Mouse (Mus musculus) T-helper 17 cell (primary cell): ENCODE data around the gene Trim6.
"Not testable (repeated sequence)": the region's sequence is repeated elsewhere in the genome, so short reads cannot be mapped to it uniquely, and the experiment has no call there.

Source experiments
- in situ Hi-C, 2 experiments: fragments of 300-600 bp; cut with MboI, MseI; formaldehyde crosslinking; loops; 1 replicate in 1 of 2; 2 replicates in 1 of 2; pipeline ENCODE4 v1.15.1; 2025; ENCODE audit warnings: high pct_unique_total_duplicates in 2 of 2

Gene Trim6

GRCm38 (mm10) chr7:104218701-104219569, at the start of gene Trim6:
Gene Trim6, plus strand, starts transcription at chr7:104218793.
- in situ Hi-C loops: loop anchor here in 1 of 2 experiments (10.0 kb wide), 1 partner anchor 356 kb away; the partner anchor contains the start of gene Olfr653

- in situ Hi-C loops: loop anchor here in 1 of 2 experiments (10.0 kb wide), 1 partner anchor 1155 kb away; no protein-coding TSS in a partner anchor
Observed at GRCm38 (mm10) chr7:104169634-104170204, 48.9 kb upstream of the Trim6 start.

- in situ Hi-C loops: loop anchor here in 1 of 2 experiments (10.0 kb wide), 1 partner anchor 1150 kb away; no protein-coding TSS in a partner anchor
Observed at GRCm38 (mm10) chr7:104175085-104175484, 43.5 kb upstream of the Trim6 start.

GRCm38 (mm10) chr7:104178422-104179054, 40.1 kb upstream of the Trim6 start:
- in situ Hi-C loops: loop anchor here in 1 of 2 experiments (10.0 kb wide), 1 partner anchor 1146 kb away; no protein-coding TSS in a partner anchor

GRCm38 (mm10) chr7:104179074-104179473, 39.5 kb upstream of the Trim6 start:
- in situ Hi-C loops: loop anchor here in 1 of 2 experiments (10.0 kb wide), 1 partner anchor 1146 kb away; no protein-coding TSS in a partner anchor

DNA sequence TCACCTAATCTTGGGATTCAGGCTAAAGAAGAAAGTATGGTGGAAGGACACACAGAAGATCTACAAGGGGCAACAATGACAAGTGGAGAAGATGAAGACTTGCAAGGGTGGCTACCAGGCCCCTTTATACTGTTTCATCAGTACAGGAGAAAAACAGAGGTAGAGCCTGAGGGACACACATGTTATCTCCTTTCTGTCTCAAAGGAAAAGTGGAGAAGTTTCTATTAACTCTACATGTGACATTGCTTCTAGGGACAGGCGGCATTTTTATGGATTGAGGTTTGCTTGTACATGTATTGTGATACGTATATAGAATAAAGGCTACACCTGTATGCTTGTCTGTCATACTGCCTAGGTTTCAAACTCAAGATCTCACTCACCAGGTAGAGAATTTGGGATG, 35.3 kb upstream of the Trim6 start, which contains the start of gene Olfr648:
TSS of gene Olfr648 (minus strand) at position 101 of the 400 bp plus-strand sequence.
- in situ Hi-C loops: no loop called here

- in situ Hi-C loops: loop anchor here in 1 of 2 experiments (10.0 kb wide), 1 partner anchor 414 kb away; the partner anchor contains the start of gene Olfr655
Observed at GRCm38 (mm10) chr7:104191275-104191674, 27.3 kb upstream of the Trim6 start.

- in situ Hi-C loops: loop anchor here in 1 of 2 experiments (10.0 kb wide), 1 partner anchor 409 kb away; the partner anchor contains the start of gene Olfr655
Observed at GRCm38 (mm10) chr7:104195885-104196284, 22.7 kb upstream of the Trim6 start, which contains the start of gene Olfr649. Gene Olfr649, minus strand, starts transcription at chr7:104195985.

GRCm38 (mm10) chr7:104199822-104200221, 18.8 kb upstream of the Trim6 start:
- in situ Hi-C loops: loop anchor here (5.0 to 10.0 kb wide), 3 partner anchors 405 to 1895 kb away; partner anchors contain the start of gene Olfr655 (in 1 of the 2)

DNA sequence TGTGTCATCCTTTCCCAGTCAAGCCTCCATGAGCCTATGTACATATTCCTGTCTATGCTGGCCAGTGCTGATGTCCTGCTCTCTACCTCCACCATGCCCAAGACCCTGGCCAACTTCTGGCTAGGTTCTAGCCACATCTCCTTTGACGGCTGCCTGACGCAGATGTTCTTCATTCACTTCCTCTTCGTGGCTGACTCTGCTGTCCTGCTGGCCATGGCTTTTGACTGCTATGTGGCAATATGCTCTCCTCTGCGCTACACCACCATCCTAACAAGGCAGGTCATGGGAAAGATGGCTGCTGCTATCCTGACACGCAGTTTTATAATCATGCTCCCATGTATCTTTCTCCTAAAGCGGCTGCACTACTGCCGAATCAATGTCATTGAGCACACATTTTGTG, 12.4 kb upstream of the Trim6 start:
- in situ Hi-C loops: loop anchor here in 1 of 2 experiments (10.0 kb wide), 1 partner anchor 1901 kb away; no protein-coding TSS in a partner anchor

DNA sequence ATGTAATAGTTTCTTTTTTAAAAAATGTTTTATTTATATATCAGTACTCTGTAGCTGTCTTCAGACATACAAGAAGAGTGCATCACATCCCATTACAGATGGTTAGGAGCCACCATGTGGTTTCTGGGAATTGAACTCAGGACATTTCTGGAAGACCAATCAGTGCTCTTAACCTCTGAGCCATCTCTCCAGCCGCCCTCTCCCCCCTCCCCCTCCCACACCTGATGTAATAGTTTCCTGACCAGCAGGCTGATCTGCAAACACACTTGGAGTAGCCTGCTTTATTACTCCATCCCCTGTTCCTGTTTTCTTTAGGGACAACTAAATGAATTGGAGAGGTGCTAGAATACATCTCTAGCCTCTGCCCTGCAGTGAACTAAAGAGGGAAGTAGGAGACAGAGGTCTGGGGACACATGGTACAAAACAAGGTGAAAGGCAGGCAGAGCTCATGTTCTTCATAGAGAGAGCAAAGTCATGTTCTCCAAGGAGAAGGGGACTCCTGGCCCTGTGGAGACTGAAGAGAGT, 2.5 kb upstream of the Trim6 start:
- in situ Hi-C loops: loop anchor here in 1 of 2 experiments (10.0 kb wide), 1 partner anchor 359 kb away; the partner anchor contains the start of gene Olfr653

- in situ Hi-C loops: loop anchor here in 1 of 2 experiments (10.0 kb wide), 1 partner anchor 357 kb away; the partner anchor contains the start of gene Olfr653
Observed at GRCm38 (mm10) chr7:104217881-104218280, 712 bp upstream of the Trim6 start.

DNA sequence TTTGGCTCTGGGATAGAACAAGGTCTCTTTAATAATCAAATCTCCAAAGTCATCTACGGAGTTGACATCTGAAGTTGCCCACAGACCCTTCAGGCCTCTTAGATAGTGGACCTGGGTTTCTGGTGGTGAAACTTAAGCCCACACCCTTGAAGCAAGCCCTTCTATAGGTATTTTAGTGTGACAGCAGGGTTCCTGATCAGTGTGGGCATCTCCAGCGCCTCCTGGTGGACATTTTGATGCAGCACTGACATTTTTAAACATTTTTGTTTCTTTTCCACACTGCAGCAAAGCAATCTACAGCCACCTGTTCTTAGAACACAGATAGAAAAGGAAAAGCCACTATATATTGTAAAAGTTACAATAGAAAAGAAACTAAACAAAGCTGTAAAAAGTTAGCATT, 12.6 kb downstream of the Trim6 start:
- in situ Hi-C loops: loop anchor here in 1 of 2 experiments (5.0 kb wide), 1 partner anchor 71 kb away; no protein-coding TSS in a partner anchor

- in situ Hi-C loops: loop anchor here in 1 of 2 experiments (5.0 kb wide), 1 partner anchor 56 kb away; no protein-coding TSS in a partner anchor
Observed at GRCm38 (mm10) chr7:104240857-104241256, 22.3 kb downstream of the Trim6 start.

DNA sequence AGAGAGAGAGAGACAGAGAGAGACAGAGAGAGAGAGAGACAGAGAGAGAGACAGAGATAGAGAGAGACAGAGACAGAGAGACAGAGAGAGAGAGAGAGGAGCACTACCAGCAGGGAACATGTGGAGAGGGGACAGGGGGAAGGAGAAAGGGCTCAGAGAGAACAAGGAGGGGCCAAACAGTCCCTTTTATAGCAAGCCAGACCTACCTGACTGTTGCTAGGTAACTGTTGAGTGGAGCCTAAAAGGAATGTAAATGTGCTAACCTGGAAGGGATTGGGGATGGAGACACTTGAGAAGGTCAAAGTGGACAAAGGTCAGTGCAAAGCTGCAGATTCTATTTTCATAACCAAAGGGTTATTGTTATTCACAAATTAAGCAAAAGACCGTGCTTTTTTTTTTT, 25.0 kb downstream of the Trim6 start:
- in situ Hi-C loops: loop anchor here in 1 of 2 experiments (5.0 kb wide), 1 partner anchor 54 kb away; no protein-coding TSS in a partner anchor

GRCm38 (mm10) chr7:104244287-104245181, 25.9 kb downstream of the Trim6 start, which contains the start of gene Trim34a:
Gene Trim34a, plus strand, starts transcription at chr7:104244457.
- in situ Hi-C loops: loop anchor here (5.0 kb wide), 2 partner anchors 53 to 88 kb away; no protein-coding TSS in a partner anchor

DNA sequence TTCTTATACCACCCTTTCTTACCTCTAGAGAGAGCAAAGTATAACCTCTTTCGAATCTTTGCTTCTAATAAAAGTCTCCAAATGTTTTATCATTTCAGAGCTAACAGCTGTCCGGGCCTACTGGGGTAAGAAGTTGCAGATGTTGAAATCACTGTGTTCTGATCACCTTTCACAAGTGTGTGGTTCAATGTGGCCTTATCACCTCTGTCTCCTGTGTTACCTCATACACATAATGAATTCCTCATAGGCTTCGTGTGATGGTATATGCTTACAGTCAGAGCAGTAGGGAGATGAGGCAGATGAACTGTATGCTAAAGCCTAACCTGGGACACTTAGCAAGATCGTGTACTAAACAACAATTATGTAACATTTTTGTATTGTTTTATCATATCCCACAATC, 41.8 kb downstream of the Trim6 start:
- in situ Hi-C loops: loop anchor here in 1 of 2 experiments (5.0 kb wide), 1 partner anchor 77 kb away; no protein-coding TSS in a partner anchor

- in situ Hi-C loops: not testable (repeated sequence)
Observed at GRCm38 (mm10) chr7:104265335-104265734, 46.7 kb downstream of the Trim6 start.

GRCm38 (mm10) chr7:104279361-104279760, 60.8 kb downstream of the Trim6 start:
- in situ Hi-C loops: not testable (repeated sequence)
